Mouse (Mus musculus): Measurements from ENCODE around the gene Dlg2. TPM values are rescaled to one million over a fixed set of nuclear protein-coding genes. Genes with fewer than 3 reads are reported as not detected.

The Dlg2 gene
- polyA plus RNA-seq, 1 experiment: 6.0 TPM

GRCm38 (mm10) chr7:92363800-92364199 lies 1887.3 kb downstream of the Dlg2 start:
- WGBS: 92% methylated on average over 4 of the region's 4 CpGs

GRCm38 (mm10) chr7:92367111-92367510 lies 1890.6 kb downstream of the Dlg2 start:
- WGBS: 100% methylated on average over 1 of the region's 1 CpGs

More at GRCm38 (mm10) chr7:92363800-92364199, 1887.3 kb downstream of the Dlg2 start:
- Histone ChIP-seq H3K4me1 (replicated peaks; ENCODE audit: control insufficient read depth, insufficient read depth, low read length) (no peaks in the 10 kb centered on the region), H3K27ac (ENCODE audit: control insufficient read depth, insufficient read depth, low read length) (no peak overlapping the region), H3K27me3 (ENCODE audit: control insufficient read depth, insufficient read depth, low read length) (no peaks in the 10 kb centered on the region), H3K4me3 (ENCODE audit: control insufficient read depth, insufficient read depth, low read length) (no peak overlapping the region), H3K36me3 (ENCODE audit: control insufficient read depth, insufficient read depth, low read length) (no peaks in the 10 kb centered on the region)
- DNase-seq: no peak
- TF ChIP-seq POLR2A (IDR thresholded peaks at IDR 0.05; ENCODE audit: control insufficient read depth, extremely low read depth, insufficient read depth, low read length, poor library complexity): no peak
- TF ChIP-seq CTCF (IDR thresholded peaks at IDR 0.05; ENCODE audit: borderline replicate concordance, control insufficient read depth, extremely low read depth, insufficient read depth, low read length, poor library complexity): no peak

GRCm38 (mm10) chr7:92370521-92370920 lies 1894.0 kb downstream of the Dlg2 start:
- no peak overlapping the region for H3K27ac ChIP-seq (ENCODE audit: control insufficient read depth, insufficient read depth, low read length)
- H3K27me3 ChIP-seq (ENCODE audit: control insufficient read depth, insufficient read depth, low read length): no peaks in the 10 kb centered on the region
- no peaks in the 10 kb centered on the region for H3K4me1 ChIP-seq (replicated peaks; ENCODE audit: control insufficient read depth, insufficient read depth, low read length)
- H3K4me3 ChIP-seq (ENCODE audit: control insufficient read depth, insufficient read depth, low read length): no peak overlapping the region
- no peak for TF ChIP-seq POLR2A (IDR thresholded peaks at IDR 0.05; ENCODE audit: control insufficient read depth, extremely low read depth, insufficient read depth, low read length, poor library complexity)
- TF ChIP-seq CTCF (IDR thresholded peaks at IDR 0.05; ENCODE audit: borderline replicate concordance, control insufficient read depth, extremely low read depth, insufficient read depth, low read length, poor library complexity): no peak
- no peaks in the 10 kb centered on the region for H3K36me3 ChIP-seq (ENCODE audit: control insufficient read depth, insufficient read depth, low read length)
- DNase-seq: no peak

More at GRCm38 (mm10) chr7:92367111-92367510, 1890.6 kb downstream of the Dlg2 start:
- no peaks in the 10 kb centered on the region for H3K36me3 ChIP-seq (ENCODE audit: control insufficient read depth, insufficient read depth, low read length)
- H3K27me3 ChIP-seq (ENCODE audit: control insufficient read depth, insufficient read depth, low read length): no peaks in the 10 kb centered on the region
- DNase-seq: no peak
- no peak overlapping the region for H3K4me3 ChIP-seq (ENCODE audit: control insufficient read depth, insufficient read depth, low read length)
- H3K4me1 ChIP-seq (replicated peaks; ENCODE audit: control insufficient read depth, insufficient read depth, low read length): no peaks in the 10 kb centered on the region
- TF ChIP-seq POLR2A (IDR thresholded peaks at IDR 0.05; ENCODE audit: control insufficient read depth, extremely low read depth, insufficient read depth, low read length, poor library complexity) (no peak), CTCF (IDR thresholded peaks at IDR 0.05; ENCODE audit: borderline replicate concordance, control insufficient read depth, extremely low read depth, insufficient read depth, low read length, poor library complexity) (no peak)
- H3K27ac ChIP-seq (ENCODE audit: control insufficient read depth, insufficient read depth, low read length): no peak overlapping the region

GRCm38 (mm10) chr7:92371638-92372037 lies 1895.2 kb downstream of the Dlg2 start:
- no peaks in the 10 kb centered on the region for H3K4me1 ChIP-seq (replicated peaks; ENCODE audit: control insufficient read depth, insufficient read depth, low read length)
- DNase-seq: no peak
- H3K4me3 ChIP-seq (ENCODE audit: control insufficient read depth, insufficient read depth, low read length): no peak overlapping the region
- H3K27me3 ChIP-seq (ENCODE audit: control insufficient read depth, insufficient read depth, low read length): no peaks in the 10 kb centered on the region
- H3K27ac ChIP-seq (ENCODE audit: control insufficient read depth, insufficient read depth, low read length): no peak overlapping the region
- no peaks in the 10 kb centered on the region for H3K36me3 ChIP-seq (ENCODE audit: control insufficient read depth, insufficient read depth, low read length)
- WGBS: 85% methylated on average over 4 of the region's 4 CpGs
- TF ChIP-seq POLR2A (IDR thresholded peaks at IDR 0.05; ENCODE audit: control insufficient read depth, extremely low read depth, insufficient read depth, low read length, poor library complexity) (no peak), CTCF (IDR thresholded peaks at IDR 0.05; ENCODE audit: borderline replicate concordance, control insufficient read depth, extremely low read depth, insufficient read depth, low read length, poor library complexity) (no peak)

- Histone ChIP-seq H3K27ac (ENCODE audit: control insufficient read depth, insufficient read depth, low read length) (no peak overlapping the region), H3K27me3 (ENCODE audit: control insufficient read depth, insufficient read depth, low read length) (no peaks in the 10 kb centered on the region), H3K4me3 (ENCODE audit: control insufficient read depth, insufficient read depth, low read length) (no peak overlapping the region), H3K4me1 (replicated peaks; ENCODE audit: control insufficient read depth, insufficient read depth, low read length) (no peaks in the 10 kb centered on the region), H3K36me3 (ENCODE audit: control insufficient read depth, insufficient read depth, low read length) (no peaks in the 10 kb centered on the region)
- WGBS: 94% methylated on average over 5 of the region's 5 CpGs
- TF ChIP-seq POLR2A (IDR thresholded peaks at IDR 0.05; ENCODE audit: control insufficient read depth, extremely low read depth, insufficient read depth, low read length, poor library complexity) (no peak), CTCF (IDR thresholded peaks at IDR 0.05; ENCODE audit: borderline replicate concordance, control insufficient read depth, extremely low read depth, insufficient read depth, low read length, poor library complexity) (no peak)
- no peak for DNase-seq
Observed at GRCm38 (mm10) chr7:92373863-92374357, 1897.4 kb downstream of the Dlg2 start.

- H3K27me3 ChIP-seq (ENCODE audit: control insufficient read depth, insufficient read depth, low read length): no peaks in the 10 kb centered on the region
- no peak overlapping the region for H3K4me3 ChIP-seq (ENCODE audit: control insufficient read depth, insufficient read depth, low read length)
- TF ChIP-seq POLR2A (IDR thresholded peaks at IDR 0.05; ENCODE audit: control insufficient read depth, extremely low read depth, insufficient read depth, low read length, poor library complexity) (no peak), CTCF (IDR thresholded peaks at IDR 0.05; ENCODE audit: borderline replicate concordance, control insufficient read depth, extremely low read depth, insufficient read depth, low read length, poor library complexity) (no peak)
- DNase-seq: no peak
- no peaks in the 10 kb centered on the region for H3K4me1 ChIP-seq (replicated peaks; ENCODE audit: control insufficient read depth, insufficient read depth, low read length)
- WGBS: 91% methylated on average over 5 of the region's 5 CpGs
- no peaks in the 10 kb centered on the region for H3K36me3 ChIP-seq (ENCODE audit: control insufficient read depth, insufficient read depth, low read length)
- no peak overlapping the region for H3K27ac ChIP-seq (ENCODE audit: control insufficient read depth, insufficient read depth, low read length)
Observed at GRCm38 (mm10) chr7:92383913-92384484, 1907.5 kb downstream of the Dlg2 start.
